Mouse (Mus musculus) forebrain, embryonic 15.5 days (tissue): Measurements from ENCODE around the gene Ddx39. TPM values are rescaled to one million over a fixed set of nuclear protein-coding genes. Genes with fewer than 3 reads are reported as not detected.

Experiments used
- ATAC-seq: fragments of 200-750 bp; cut with Nextera tagmentation; replicated peaks from 2 replicates; pipeline ENCODE4 v1.8.0; 2017; ENCODE audit warnings: mild to moderate bottlenecking, moderate TSS enrichment, moderate library complexity
- H3K27ac ChIP-seq: fragments of 300-500 bp; sonication (generic); replicated peaks from 2 replicates; pipeline ENCODE4 v1.5.1; 2015; ENCODE audit warnings: mild to moderate bottlenecking, inconsistent platforms
- H3K27me3 ChIP-seq: fragments of 300-500 bp; sonication (generic); 2 replicates; pipeline ENCODE4 v1.6.1; 2015; ENCODE audit warnings: inconsistent platforms
- H3K36me3 ChIP-seq: fragments of 300-500 bp; sonication (generic); 2 replicates; pipeline ENCODE4 v1.6.1; 2015; ENCODE audit warnings: mild to moderate bottlenecking, inconsistent platforms
- H3K4me1 ChIP-seq: fragments of 300-500 bp; sonication (generic); 2 replicates; pipeline ENCODE4 v1.6.1; 2015; ENCODE audit warnings: inconsistent platforms
- H3K4me2 ChIP-seq: fragments of 300-500 bp; sonication (generic); replicated peaks from 2 replicates; pipeline ENCODE4 v1.6.1; 2015; ENCODE audit warnings: mild to moderate bottlenecking, inconsistent platforms
- H3K4me3 ChIP-seq: fragments of 300-500 bp; sonication (generic); 2 replicates; pipeline ENCODE4 v1.5.1; 2015; ENCODE audit warnings: mild to moderate bottlenecking, inconsistent platforms
- H3K9ac ChIP-seq: fragments of 300-500 bp; sonication (generic); replicated peaks from 2 replicates; pipeline ENCODE4 v1.6.1; 2015; ENCODE audit warnings: mild to moderate bottlenecking, inconsistent platforms
- H3K9me3 ChIP-seq: fragments of 300-500 bp; sonication (generic); 2 replicates; pipeline ENCODE4 v1.6.1; 2016; ENCODE audit warnings: inconsistent platforms
- WGBS: fragments of 180-500 bp; shearing (Covaris S2); methylation state at CpG from one replicate; pipeline ENCODE4 v1.1.7; 2015; ENCODE audit warnings: mixed read lengths; 5-methylcytosine and 5-hydroxymethylcytosine counted together
- polyA plus RNA-seq: library from polyadenylated mRNA; unstranded; fragments of >200 nt; fragmentation: Nextera tagmentation; extraction: Ambion mirVana; gene quantifications from 2 replicates; pipeline ENCODE4 v1.2.1, GENCODE M21; 2015

The Ddx39 gene
- polyA plus RNA-seq, 1 experiment from 2014 or later = 121 TPM

- peaks cover 11% of the 10 kb centered on the region for H3K4me1 ChIP-seq
- no peaks in the 10 kb centered on the region for H3K36me3 ChIP-seq
- 73% methylated on average over 19 of the region's 19 CpGs for WGBS
- no peak for ATAC-seq
- H3K4me3 ChIP-seq = no peak overlapping the region
- 0 out of 2 replicates have a peak overlapping the region, but pooled peaks have one; percentile 85 for H3K4me2 ChIP-seq
- no peaks in the 10 kb centered on the region for H3K9me3 ChIP-seq
- H3K27ac ChIP-seq = no peak overlapping the region
- peaks cover 31% of the 10 kb centered on the region for H3K27me3 ChIP-seq
- H3K9ac ChIP-seq = no peak overlapping the region
Observed at GRCm38 (mm10) chr8:83741849-83742655, 27.1 kb downstream of the Ddx39 start.

DNA sequence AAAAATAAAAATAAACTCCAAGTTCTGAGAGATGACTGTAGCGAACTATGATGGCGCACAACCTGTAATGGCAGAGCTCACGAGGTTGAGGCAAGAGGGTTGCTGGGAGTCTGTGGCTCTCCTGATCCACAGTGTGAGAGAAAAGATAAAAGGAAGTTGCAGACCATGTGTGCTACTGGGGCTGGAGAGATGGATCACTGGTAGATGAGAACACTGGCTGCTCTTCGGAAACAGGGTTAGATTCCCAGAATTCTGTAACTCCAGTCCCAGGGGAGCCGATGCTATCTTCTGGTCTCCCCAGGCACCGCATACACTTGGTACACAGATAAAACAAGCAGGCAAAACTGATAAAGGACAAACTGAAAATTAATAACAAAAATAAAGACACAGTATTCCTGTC lies 28.0 kb downstream of the Ddx39 start:
- ATAC-seq = no peak
- Histone ChIP-seq H3K9ac (no peak overlapping the region), H3K4me2 (no peak overlapping the region), H3K9me3 (no peaks in the 10 kb centered on the region), H3K36me3 (no peaks in the 10 kb centered on the region), H3K4me1 (peaks cover 16% of the 10 kb centered on the region), H3K27me3 (peaks cover 33% of the 10 kb centered on the region), H3K27ac (no peak overlapping the region), H3K4me3 (no peak overlapping the region)
- WGBS = 93% methylated on average over 6 of the region's 6 CpGs

- H3K4me3 ChIP-seq = no peak overlapping the region
- H3K4me1 ChIP-seq = peaks cover 19% of the 10 kb centered on the region
- no peaks in the 10 kb centered on the region for H3K36me3 ChIP-seq
- no peak overlapping the region for H3K9ac ChIP-seq
- peaks cover 42% of the 10 kb centered on the region for H3K27me3 ChIP-seq
- H3K9me3 ChIP-seq = no peaks in the 10 kb centered on the region
- no peak overlapping the region for H3K27ac ChIP-seq
- ATAC-seq = no peak
- 81% methylated on average over 4 of the region's 4 CpGs for WGBS
- H3K4me2 ChIP-seq = no peak overlapping the region
Observed at GRCm38 (mm10) chr8:83744070-83744469, 29.1 kb downstream of the Ddx39 start.

DNA sequence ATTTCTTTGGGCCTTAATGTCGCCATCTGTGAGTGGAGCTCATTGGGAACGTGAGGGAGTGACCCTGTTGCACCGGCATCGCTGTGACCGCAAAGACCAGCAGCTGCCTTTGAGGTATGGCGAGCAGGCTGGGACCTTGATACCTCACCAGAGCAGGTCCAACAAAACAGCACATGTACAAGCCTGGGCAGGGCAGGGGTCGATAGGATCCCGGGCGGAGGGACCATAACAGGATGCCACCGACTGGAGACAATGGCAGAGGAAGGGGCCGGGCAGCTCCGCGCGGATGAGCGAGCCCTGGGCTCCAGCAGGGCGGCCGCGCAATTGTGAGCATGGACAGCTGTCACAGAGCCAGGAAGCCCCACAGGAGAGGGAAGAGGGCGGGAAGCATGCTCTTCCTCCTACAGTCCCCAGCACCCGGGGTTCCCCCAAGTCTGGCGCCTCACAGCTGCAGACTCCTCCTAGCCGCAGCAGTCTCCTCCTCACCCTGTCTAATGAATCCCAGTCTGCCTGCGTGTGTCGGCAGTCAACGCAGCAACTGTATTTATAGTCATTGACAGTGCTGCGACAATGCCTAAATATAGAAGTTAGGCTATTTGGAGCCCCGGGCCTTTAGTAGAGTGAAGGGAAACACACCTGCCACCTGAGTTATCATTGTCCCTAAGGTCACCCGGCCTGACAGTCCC lies 32.8 kb downstream of the Ddx39 start:
- H3K27ac ChIP-seq = peak overlapping the region; percentile 37
- peak; percentile 82 for ATAC-seq
- 2% methylated on average over 27 of the region's 28 CpGs for WGBS
- peak overlapping the region; percentile 73 for H3K4me2 ChIP-seq
- H3K9ac ChIP-seq = peak overlapping the region; percentile 53
- peaks cover 12% of the 10 kb centered on the region for H3K27me3 ChIP-seq
- peaks cover 8% of the 10 kb centered on the region for H3K4me1 ChIP-seq
- H3K36me3 ChIP-seq = no peaks in the 10 kb centered on the region
- no peaks in the 10 kb centered on the region for H3K9me3 ChIP-seq
- peak overlapping the region; percentile 43 for H3K4me3 ChIP-seq

DNA sequence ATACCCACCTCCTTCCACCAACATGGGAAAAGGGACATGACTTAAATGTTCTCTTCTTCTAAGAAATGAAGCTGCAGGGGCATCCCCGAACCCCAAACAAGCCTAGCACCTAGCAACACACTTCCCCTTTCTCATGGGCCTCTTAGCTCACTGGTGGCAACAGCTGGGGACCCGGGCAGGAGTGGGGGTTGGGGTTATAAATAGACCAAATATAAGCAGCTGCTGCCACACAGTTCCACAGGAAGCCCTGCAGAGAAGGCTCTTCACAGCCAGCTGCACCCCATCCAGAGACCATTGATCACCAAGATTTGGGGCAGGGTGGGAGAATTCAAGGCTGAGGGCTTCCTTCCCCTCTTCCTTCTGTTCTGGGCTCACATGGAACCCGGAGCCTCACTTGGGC lies 33.7 kb downstream of the Ddx39 start:
- no peaks in the 10 kb centered on the region for H3K9me3 ChIP-seq

GRCm38 (mm10) chr8:83749265-83749664 lies 34.3 kb downstream of the Ddx39 start:
- WGBS = 80% methylated on average over 9 of the region's 9 CpGs
- H3K4me2 ChIP-seq = no peak overlapping the region
- H3K9ac ChIP-seq = no peak overlapping the region
- no peak overlapping the region for H3K27ac ChIP-seq
- no peak overlapping the region for H3K4me3 ChIP-seq
- no peak for ATAC-seq
- no peaks in the 10 kb centered on the region for H3K9me3 ChIP-seq
- H3K4me1 ChIP-seq = peaks cover 8% of the 10 kb centered on the region
- H3K27me3 ChIP-seq = peaks cover 12% of the 10 kb centered on the region
- no peaks in the 10 kb centered on the region for H3K36me3 ChIP-seq

More for the DNA sequence above, 33.7 kb downstream of the Ddx39 start:
- no peak overlapping the region for H3K9ac ChIP-seq
- ATAC-seq = no peak; the same call in 1 of the 2 replicates
- 58% methylated on average over 3 of the region's 3 CpGs for WGBS
- peaks cover 12% of the 10 kb centered on the region for H3K27me3 ChIP-seq
- no peaks in the 10 kb centered on the region for H3K36me3 ChIP-seq
- H3K4me1 ChIP-seq = peaks cover 8% of the 10 kb centered on the region
- H3K27ac ChIP-seq = peak overlapping the region; percentile 37; the same call in 1 of the 2 replicates
- H3K4me2 ChIP-seq = no peak overlapping the region
- H3K4me3 ChIP-seq = no peak overlapping the region

DNA sequence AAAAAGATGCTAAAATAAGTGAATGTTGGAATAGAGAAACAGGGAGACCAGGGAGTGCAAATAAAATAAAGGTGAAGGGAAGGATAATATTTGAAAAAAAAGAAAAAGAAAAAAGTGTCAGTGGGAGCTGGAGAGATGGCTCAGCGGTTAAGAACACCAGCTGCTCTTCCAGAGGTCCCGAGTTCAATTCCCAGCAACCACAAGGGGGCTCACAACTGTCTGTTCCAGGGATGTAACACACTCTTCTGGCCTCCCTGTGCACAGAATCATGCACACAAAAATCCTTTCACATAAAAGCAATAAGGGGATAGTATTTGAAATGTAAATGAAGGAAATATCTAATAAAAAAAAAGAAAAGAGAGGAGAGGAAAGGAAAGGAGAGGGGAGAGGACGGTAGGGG lies 39.2 kb downstream of the Ddx39 start:
- H3K27me3 ChIP-seq = no peaks in the 10 kb centered on the region
- no peak for ATAC-seq
- WGBS = 70% methylated on average over 2 of the region's 3 CpGs
- no peaks in the 10 kb centered on the region for H3K9me3 ChIP-seq
- no peak overlapping the region for H3K4me2 ChIP-seq
- no peaks in the 10 kb centered on the region for H3K4me1 ChIP-seq
- no peaks in the 10 kb centered on the region for H3K36me3 ChIP-seq
- no peak overlapping the region for H3K9ac ChIP-seq
- no peak overlapping the region for H3K27ac ChIP-seq
- no peak overlapping the region for H3K4me3 ChIP-seq

DNA sequence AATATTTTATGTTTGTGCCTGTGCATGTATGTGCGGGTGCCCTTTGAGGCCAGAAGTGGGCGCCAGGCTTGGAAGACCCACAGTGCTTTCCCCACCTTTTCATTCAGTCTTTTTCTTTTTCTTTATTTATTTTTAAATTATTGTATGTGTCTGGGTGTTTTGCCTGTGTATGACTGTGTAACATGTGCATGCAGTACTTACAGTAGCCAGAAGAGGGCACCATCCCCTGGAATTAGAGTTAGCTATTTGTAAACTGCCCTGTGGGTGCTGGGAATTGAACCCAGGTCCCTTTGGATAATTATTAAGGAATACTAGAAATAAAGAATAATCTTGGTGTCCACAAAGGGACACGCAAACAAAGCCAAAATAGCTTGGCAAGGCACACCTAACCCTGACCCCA lies 41.3 kb downstream of the Ddx39 start:
- no peak overlapping the region for H3K9ac ChIP-seq
- H3K4me1 ChIP-seq = no peaks in the 10 kb centered on the region
- no peaks in the 10 kb centered on the region for H3K36me3 ChIP-seq
- no peak overlapping the region for H3K27ac ChIP-seq
- no peak for ATAC-seq
- H3K4me2 ChIP-seq = no peak overlapping the region
- H3K4me3 ChIP-seq = no peak overlapping the region
- H3K27me3 ChIP-seq = no peaks in the 10 kb centered on the region
- no peaks in the 10 kb centered on the region for H3K9me3 ChIP-seq
- 98% methylated on average over 3 of the region's 3 CpGs for WGBS

GRCm38 (mm10) chr8:83757084-83757607 lies 42.2 kb downstream of the Ddx39 start:
- 84% methylated on average over 6 of the region's 6 CpGs for WGBS
- Histone ChIP-seq H3K27ac (no peak overlapping the region), H3K36me3 (no peaks in the 10 kb centered on the region), H3K27me3 (no peaks in the 10 kb centered on the region), H3K9me3 (no peaks in the 10 kb centered on the region), H3K9ac (no peak overlapping the region), H3K4me3 (no peak overlapping the region), H3K4me1 (no peaks in the 10 kb centered on the region), H3K4me2 (no peak overlapping the region)
- ATAC-seq = no peak

DNA sequence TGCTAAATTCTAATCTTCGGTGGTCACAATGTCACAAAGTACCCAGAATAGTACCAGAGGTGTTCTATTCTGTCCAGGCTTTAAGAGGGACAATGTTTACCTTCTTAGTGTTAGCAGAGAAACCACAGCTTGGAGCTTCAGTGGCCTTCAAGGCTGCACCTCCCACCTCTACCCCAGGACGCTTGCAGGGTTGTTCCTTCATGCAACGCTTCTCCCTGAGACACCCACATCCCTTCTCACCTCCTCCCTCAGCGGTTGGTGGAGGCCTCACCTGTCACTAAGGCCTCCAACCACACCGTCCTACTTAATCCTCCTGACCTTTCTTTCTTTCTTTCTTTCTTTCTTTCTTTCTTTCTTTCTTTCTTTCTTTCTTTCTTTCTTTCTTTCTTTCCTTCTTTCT lies 43.3 kb downstream of the Ddx39 start:
- no peaks in the 10 kb centered on the region for H3K27me3 ChIP-seq
- WGBS = 66% methylated on average over 5 of the region's 5 CpGs
- no peaks in the 10 kb centered on the region for H3K9me3 ChIP-seq
- no peak for ATAC-seq
- no peaks in the 10 kb centered on the region for H3K36me3 ChIP-seq
- H3K4me3 ChIP-seq = no peak overlapping the region
- H3K4me2 ChIP-seq = no peak overlapping the region
- no peaks in the 10 kb centered on the region for H3K4me1 ChIP-seq
- H3K27ac ChIP-seq = no peak overlapping the region
- no peak overlapping the region for H3K9ac ChIP-seq

- no peaks in the 10 kb centered on the region for H3K27me3 ChIP-seq
- no peak for ATAC-seq
- no peak overlapping the region for H3K9ac ChIP-seq
- H3K4me2 ChIP-seq = no peak overlapping the region
- no peak overlapping the region for H3K27ac ChIP-seq
- WGBS = 79% methylated on average over 2 of the region's 2 CpGs
- H3K4me1 ChIP-seq = no peaks in the 10 kb centered on the region
- no peaks in the 10 kb centered on the region for H3K36me3 ChIP-seq
- no peak overlapping the region for H3K4me3 ChIP-seq
- no peaks in the 10 kb centered on the region for H3K9me3 ChIP-seq
Observed at GRCm38 (mm10) chr8:83759231-83759759, 44.3 kb downstream of the Ddx39 start.

- H3K9ac ChIP-seq = no peak overlapping the region
- ATAC-seq = no peak
- no peaks in the 10 kb centered on the region for H3K27me3 ChIP-seq
- H3K36me3 ChIP-seq = no peaks in the 10 kb centered on the region
- no peak overlapping the region for H3K4me2 ChIP-seq
- no peaks in the 10 kb centered on the region for H3K4me1 ChIP-seq
- 0 out of 2 replicates have a peak, but pooled peaks cover 3% of the 10 kb centered on the region for H3K9me3 ChIP-seq
- H3K27ac ChIP-seq = no peak overlapping the region
- no peak overlapping the region for H3K4me3 ChIP-seq
- 96% methylated on average over 8 of the region's 8 CpGs for WGBS
Observed at GRCm38 (mm10) chr8:83764116-83764515, 49.1 kb downstream of the Ddx39 start.
